Mouse (Mus musculus): Measurements from ENCODE around the gene Ccdc162. TPM values are rescaled to one million over a fixed set of nuclear protein-coding genes. Genes with fewer than 3 reads are reported as not detected.

Ccdc162 gene
- polyA plus RNA-seq, 1 experiment from 2014 or later = 0.51 TPM

DNA sequence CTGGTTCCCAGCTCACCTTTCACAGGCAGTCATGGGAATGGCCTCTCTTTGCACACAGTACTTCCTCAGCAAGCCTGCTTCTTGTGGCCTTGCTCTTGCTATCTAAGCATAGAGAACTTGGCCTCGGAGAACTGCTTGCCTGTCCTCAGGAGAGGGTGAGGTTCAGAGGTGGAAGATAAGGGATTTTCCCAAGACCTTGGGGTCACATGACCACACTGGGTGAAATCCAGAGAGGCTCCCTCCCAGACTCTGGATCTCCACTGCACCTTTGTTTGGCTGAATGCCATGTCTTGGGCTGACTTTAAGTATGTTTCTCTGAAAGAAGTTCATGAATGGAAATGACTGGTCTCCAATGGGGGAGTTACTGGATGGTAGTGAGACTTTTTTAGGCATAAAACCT is 107.0 kb downstream of the Ccdc162 start:
- no peaks in the 10 kb centered on the region for H3K9me3 ChIP-seq (ENCODE audit: control insufficient read depth, low read depth, low read length)
- H3K27ac ChIP-seq (ENCODE audit: low read length) = no peak overlapping the region
- H3K4me1 ChIP-seq (ENCODE audit: control insufficient read depth, insufficient read depth, low read length) = no peaks in the 10 kb centered on the region
- 71% methylated on average over 1 of the region's 1 CpGs for WGBS
- no peak overlapping the region for H3K9ac ChIP-seq (replicated peaks; ENCODE audit: low read depth, low read length)
- no peaks in the 10 kb centered on the region for H3K27me3 ChIP-seq (ENCODE audit: control insufficient read depth, insufficient read depth, low read length)
- no peak overlapping the region for H3K4me2 ChIP-seq (replicated peaks; ENCODE audit: low read depth, low read length)
- no peaks in the 10 kb centered on the region for H3K36me3 ChIP-seq (ENCODE audit: control insufficient read depth, insufficient read depth, low read length)
- ATAC-seq (ENCODE audit: insufficient number of reproducible peaks, insufficient read depth, low FRiP score, low read depth) = no peak
- H3K4me3 ChIP-seq (ENCODE audit: low read depth, low read length) = no peak overlapping the region

GRCm38 (mm10) chr10:41608485-41608884 is 107.9 kb downstream of the Ccdc162 start:
- H3K9ac ChIP-seq (replicated peaks; ENCODE audit: low read depth, low read length) = no peak overlapping the region
- H3K27me3 ChIP-seq (ENCODE audit: control insufficient read depth, insufficient read depth, low read length) = no peaks in the 10 kb centered on the region
- WGBS = 82% methylated on average over 3 of the region's 3 CpGs
- no peaks in the 10 kb centered on the region for H3K4me1 ChIP-seq (ENCODE audit: control insufficient read depth, insufficient read depth, low read length)
- no peak for ATAC-seq (ENCODE audit: insufficient number of reproducible peaks, insufficient read depth, low FRiP score, low read depth)
- no peak overlapping the region for H3K4me2 ChIP-seq (replicated peaks; ENCODE audit: low read depth, low read length)
- H3K27ac ChIP-seq (ENCODE audit: low read length) = no peak overlapping the region
- no peak overlapping the region for H3K4me3 ChIP-seq (ENCODE audit: low read depth, low read length)
- H3K36me3 ChIP-seq (ENCODE audit: control insufficient read depth, insufficient read depth, low read length) = no peaks in the 10 kb centered on the region
- H3K9me3 ChIP-seq (ENCODE audit: control insufficient read depth, low read depth, low read length) = no peaks in the 10 kb centered on the region

DNA sequence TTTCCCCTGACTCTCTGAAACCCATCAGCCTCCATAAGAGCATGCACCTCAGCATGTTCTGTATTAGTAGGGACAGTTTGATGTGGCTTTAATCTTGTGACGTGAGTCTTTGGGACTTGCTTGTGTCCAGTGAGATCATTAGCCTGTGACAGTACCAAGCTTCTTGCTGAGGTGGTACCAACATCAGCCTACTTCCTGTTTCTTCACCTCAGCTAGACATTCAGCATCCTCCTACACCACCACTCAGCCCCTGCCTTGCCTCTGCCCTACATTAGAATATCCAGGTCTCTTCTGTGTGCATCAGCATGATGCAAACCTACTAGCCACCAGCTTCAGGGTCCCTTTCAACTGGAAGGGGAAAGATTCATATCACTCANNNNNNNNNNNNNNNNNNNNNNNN is 113.8 kb downstream of the Ccdc162 start:
- Histone ChIP-seq H3K4me1 (ENCODE audit: control insufficient read depth, insufficient read depth, low read length) (no peaks in the 10 kb centered on the region), H3K4me3 (ENCODE audit: low read depth, low read length) (no peak overlapping the region), H3K36me3 (ENCODE audit: control insufficient read depth, insufficient read depth, low read length) (no peaks in the 10 kb centered on the region), H3K9ac (replicated peaks; ENCODE audit: low read depth, low read length) (no peak overlapping the region), H3K4me2 (replicated peaks; ENCODE audit: low read depth, low read length) (no peak overlapping the region), H3K9me3 (ENCODE audit: control insufficient read depth, low read depth, low read length) (no peaks in the 10 kb centered on the region), H3K27ac (ENCODE audit: low read length) (no peak overlapping the region), H3K27me3 (ENCODE audit: control insufficient read depth, insufficient read depth, low read length) (no peaks in the 10 kb centered on the region)
- WGBS = 84% methylated on average over 1 of the region's 1 CpGs
- ATAC-seq (ENCODE audit: insufficient number of reproducible peaks, insufficient read depth, low FRiP score, low read depth) = no peak

GRCm38 (mm10) chr10:41601898-41602545 is 114.4 kb downstream of the Ccdc162 start:
- Histone ChIP-seq H3K27ac (ENCODE audit: low read length) (no peak overlapping the region), H3K36me3 (ENCODE audit: control insufficient read depth, insufficient read depth, low read length) (no peaks in the 10 kb centered on the region), H3K4me1 (ENCODE audit: control insufficient read depth, insufficient read depth, low read length) (no peaks in the 10 kb centered on the region), H3K4me2 (replicated peaks; ENCODE audit: low read depth, low read length) (no peak overlapping the region), H3K9ac (replicated peaks; ENCODE audit: low read depth, low read length) (no peak overlapping the region), H3K4me3 (ENCODE audit: low read depth, low read length) (no peak overlapping the region), H3K27me3 (ENCODE audit: control insufficient read depth, insufficient read depth, low read length) (no peaks in the 10 kb centered on the region), H3K9me3 (ENCODE audit: control insufficient read depth, low read depth, low read length) (no peaks in the 10 kb centered on the region)
- ATAC-seq (ENCODE audit: insufficient number of reproducible peaks, insufficient read depth, low FRiP score, low read depth) = no peak
- WGBS = 66% methylated on average over 7 of the region's 7 CpGs

DNA sequence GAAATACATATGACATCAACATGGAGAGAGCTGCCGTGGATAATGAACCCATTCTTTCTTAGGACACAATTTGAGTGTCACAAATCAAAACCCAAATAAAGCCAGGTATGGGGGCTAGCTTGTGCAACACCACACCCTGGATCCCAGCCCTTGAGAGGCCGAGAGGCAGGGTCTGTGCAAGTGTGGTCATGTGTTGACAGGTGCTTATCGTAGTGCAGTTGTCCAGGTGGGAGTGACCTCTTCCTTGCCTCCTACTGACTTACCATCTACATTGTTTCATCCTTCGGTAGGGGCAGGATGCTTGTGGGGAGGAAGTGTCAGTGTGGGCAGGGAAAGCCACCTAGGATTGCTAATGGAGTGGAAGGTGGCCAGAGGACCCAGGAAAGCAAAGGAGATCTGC is 115.1 kb downstream of the Ccdc162 start:
- Histone ChIP-seq H3K4me3 (ENCODE audit: low read depth, low read length) (no peak overlapping the region), H3K4me2 (replicated peaks; ENCODE audit: low read depth, low read length) (no peak overlapping the region), H3K9ac (replicated peaks; ENCODE audit: low read depth, low read length) (no peak overlapping the region), H3K27ac (ENCODE audit: low read length) (no peak overlapping the region), H3K27me3 (ENCODE audit: control insufficient read depth, insufficient read depth, low read length) (no peaks in the 10 kb centered on the region), H3K36me3 (ENCODE audit: control insufficient read depth, insufficient read depth, low read length) (no peaks in the 10 kb centered on the region), H3K4me1 (ENCODE audit: control insufficient read depth, insufficient read depth, low read length) (no peaks in the 10 kb centered on the region), H3K9me3 (ENCODE audit: control insufficient read depth, low read depth, low read length) (no peaks in the 10 kb centered on the region)
- 57% methylated on average over 4 of the region's 4 CpGs for WGBS
- no peak for ATAC-seq (ENCODE audit: insufficient number of reproducible peaks, insufficient read depth, low FRiP score, low read depth)

DNA sequence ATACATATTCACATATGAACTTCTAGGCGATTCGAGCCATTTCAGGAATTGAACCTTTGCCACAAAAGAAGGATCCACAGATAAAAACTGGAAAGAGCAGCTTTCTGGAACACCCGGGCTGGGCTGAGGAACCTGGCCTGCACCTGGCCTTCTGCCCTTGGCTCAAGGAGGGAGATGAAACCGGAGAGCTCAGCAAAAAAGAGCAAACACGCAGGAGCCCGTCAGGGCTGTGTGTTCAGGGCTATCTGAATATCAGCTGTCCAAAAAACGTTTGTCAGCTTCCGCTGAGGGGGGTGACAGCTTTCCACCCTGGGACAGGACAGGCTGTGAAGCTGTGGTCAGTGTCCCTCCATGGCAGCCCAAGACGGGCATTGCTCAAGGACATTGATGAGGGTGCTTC is 117.4 kb downstream of the Ccdc162 start:
- ATAC-seq (ENCODE audit: insufficient number of reproducible peaks, insufficient read depth, low FRiP score, low read depth) = no peak
- no peak overlapping the region for H3K9ac ChIP-seq (replicated peaks; ENCODE audit: low read depth, low read length)

DNA sequence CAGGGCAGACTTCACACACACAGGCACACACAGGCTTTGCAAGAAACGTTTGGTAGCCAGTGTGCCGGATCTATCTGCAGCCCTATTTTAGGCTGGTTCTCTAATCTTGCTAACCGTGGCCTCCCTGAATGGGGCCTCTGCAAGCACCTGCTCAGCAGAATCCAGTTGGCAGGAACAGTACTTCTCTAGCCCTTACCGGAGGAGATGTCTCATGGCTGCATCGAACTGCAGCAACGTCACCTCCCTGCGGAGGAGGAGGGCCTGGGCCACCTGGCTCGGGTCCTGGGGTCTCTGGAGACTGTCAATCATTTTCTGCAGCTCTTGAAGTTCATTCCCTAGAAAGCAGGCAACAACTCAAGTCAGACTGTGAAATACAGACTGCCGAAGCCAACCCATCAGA is 118.2 kb downstream of the Ccdc162 start:
- 43% methylated on average over 9 of the region's 9 CpGs for WGBS
- ATAC-seq (ENCODE audit: insufficient number of reproducible peaks, insufficient read depth, low FRiP score, low read depth) = no peak

More for the DNA sequence above, 117.4 kb downstream of the Ccdc162 start:
- Histone ChIP-seq H3K27me3 (ENCODE audit: control insufficient read depth, insufficient read depth, low read length) (no peaks in the 10 kb centered on the region), H3K4me1 (ENCODE audit: control insufficient read depth, insufficient read depth, low read length) (0 out of 2 replicates have a peak, but pooled peaks cover 2% of the 10 kb centered on the region), H3K4me2 (replicated peaks; ENCODE audit: low read depth, low read length) (no peak overlapping the region), H3K27ac (ENCODE audit: low read length) (no peak overlapping the region), H3K4me3 (ENCODE audit: low read depth, low read length) (no peak overlapping the region), H3K9me3 (ENCODE audit: control insufficient read depth, low read depth, low read length) (no peaks in the 10 kb centered on the region), H3K36me3 (ENCODE audit: control insufficient read depth, insufficient read depth, low read length) (no peaks in the 10 kb centered on the region)
- WGBS = 64% methylated on average over 9 of the region's 9 CpGs

GRCm38 (mm10) chr10:41595550-41595949 is 120.9 kb downstream of the Ccdc162 start:
- H3K4me3 ChIP-seq (ENCODE audit: low read depth, low read length) = no peak overlapping the region
- H3K36me3 ChIP-seq (ENCODE audit: control insufficient read depth, insufficient read depth, low read length) = no peaks in the 10 kb centered on the region
- ATAC-seq (ENCODE audit: insufficient number of reproducible peaks, insufficient read depth, low FRiP score, low read depth) = no peak
- H3K27me3 ChIP-seq (ENCODE audit: control insufficient read depth, insufficient read depth, low read length) = no peaks in the 10 kb centered on the region
- no peak overlapping the region for H3K4me2 ChIP-seq (replicated peaks; ENCODE audit: low read depth, low read length)
- 61% methylated on average over 3 of the region's 3 CpGs for WGBS
- H3K4me1 ChIP-seq (ENCODE audit: control insufficient read depth, insufficient read depth, low read length) = 0 out of 2 replicates have a peak, but pooled peaks cover 2% of the 10 kb centered on the region
- no peaks in the 10 kb centered on the region for H3K9me3 ChIP-seq (ENCODE audit: control insufficient read depth, low read depth, low read length)
- H3K9ac ChIP-seq (replicated peaks; ENCODE audit: low read depth, low read length) = no peak overlapping the region
- H3K27ac ChIP-seq (ENCODE audit: low read length) = no peak overlapping the region

More for the DNA sequence above, 118.2 kb downstream of the Ccdc162 start:
- Histone ChIP-seq H3K27ac (ENCODE audit: low read length) (no peak overlapping the region), H3K9me3 (ENCODE audit: control insufficient read depth, low read depth, low read length) (no peaks in the 10 kb centered on the region), H3K4me2 (replicated peaks; ENCODE audit: low read depth, low read length) (no peak overlapping the region), H3K9ac (replicated peaks; ENCODE audit: low read depth, low read length) (no peak overlapping the region), H3K36me3 (ENCODE audit: control insufficient read depth, insufficient read depth, low read length) (no peaks in the 10 kb centered on the region), H3K4me3 (ENCODE audit: low read depth, low read length) (no peak overlapping the region), H3K27me3 (ENCODE audit: control insufficient read depth, insufficient read depth, low read length) (no peaks in the 10 kb centered on the region), H3K4me1 (ENCODE audit: control insufficient read depth, insufficient read depth, low read length) (0 out of 2 replicates have a peak, but pooled peaks cover 2% of the 10 kb centered on the region)

DNA sequence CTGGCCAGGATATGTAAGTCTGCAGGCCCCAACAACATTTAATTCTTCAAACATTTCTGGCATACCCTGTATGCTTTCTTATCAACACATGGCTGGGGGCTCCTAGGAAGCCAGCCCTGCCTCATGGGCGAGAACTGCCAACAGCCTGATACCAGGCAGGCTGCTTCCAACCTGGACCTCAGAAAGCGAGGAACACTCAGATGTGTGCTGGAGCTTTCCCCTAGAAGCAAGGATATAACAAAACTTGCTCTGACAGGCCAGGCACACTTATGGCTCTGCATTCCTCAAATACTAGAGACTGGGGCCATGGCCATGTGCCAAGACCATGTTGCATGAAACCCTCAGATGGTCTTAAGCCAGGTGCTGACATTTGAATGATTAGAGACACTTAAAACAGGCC is 121.5 kb downstream of the Ccdc162 start:
- Histone ChIP-seq H3K27ac (ENCODE audit: low read length) (peak overlapping the region; percentile 48; the same call in 1 of the 2 replicates), H3K4me1 (ENCODE audit: control insufficient read depth, insufficient read depth, low read length) (0 out of 2 replicates have a peak, but pooled peaks cover 2% of the 10 kb centered on the region), H3K9me3 (ENCODE audit: control insufficient read depth, low read depth, low read length) (no peaks in the 10 kb centered on the region), H3K4me2 (replicated peaks; ENCODE audit: low read depth, low read length) (no peak overlapping the region), H3K9ac (replicated peaks; ENCODE audit: low read depth, low read length) (no peak overlapping the region), H3K27me3 (ENCODE audit: control insufficient read depth, insufficient read depth, low read length) (no peaks in the 10 kb centered on the region), H3K36me3 (ENCODE audit: control insufficient read depth, insufficient read depth, low read length) (no peaks in the 10 kb centered on the region), H3K4me3 (ENCODE audit: low read depth, low read length) (no peak overlapping the region)
- ATAC-seq (ENCODE audit: insufficient number of reproducible peaks, insufficient read depth, low FRiP score, low read depth) = no peak
- 23% methylated on average over 2 of the region's 2 CpGs for WGBS
